Mouse (Mus musculus): ENCODE results near the gene Dirc2.

Dirc2 gene

GRCm38 (mm10) chr16:35740357-35740756, 28.8 kb downstream of the Dirc2 start:
- in situ Hi-C loops (cut with MseI, MboI), result no loop called here

GRCm38 (mm10) chr16:35739548-35739947, 29.6 kb downstream of the Dirc2 start:
- in situ Hi-C loops (cut with MseI, MboI), result loop anchor here in 1 of 2 experiments (10.0 kb wide), 1 partner anchor 75 kb away; no protein-coding TSS in a partner anchor

GRCm38 (mm10) chr16:35738096-35738767, 30.9 kb downstream of the Dirc2 start:
- in situ Hi-C loops (cut with MseI, MboI), result loop anchor here in 1 of 2 experiments (10.0 kb wide), 1 partner anchor 77 kb away; no protein-coding TSS in a partner anchor

GRCm38 (mm10) chr16:35734038-35734437, 35.1 kb downstream of the Dirc2 start:
- in situ Hi-C loops (cut with MseI, MboI), result loop anchor here (5.0 to 10.0 kb wide), 2 partner anchors 81 to 83 kb away; no protein-coding TSS in a partner anchor

GRCm38 (mm10) chr16:35732096-35732495, 37.1 kb downstream of the Dirc2 start:
- in situ Hi-C loops (cut with MseI, MboI), result loop anchor here (5.0 to 10.0 kb wide), 2 partner anchors 83 to 85 kb away; no protein-coding TSS in a partner anchor

- in situ Hi-C loops (cut with MseI, MboI), result no loop called here
Measured at GRCm38 (mm10) chr16:35729151-35729738, 39.9 kb downstream of the Dirc2 start.

GRCm38 (mm10) chr16:35726601-35727000, 42.6 kb downstream of the Dirc2 start:
- in situ Hi-C loops (cut with MseI, MboI), result no loop called here

- in situ Hi-C loops (cut with MseI, MboI), result no loop called here
Measured at GRCm38 (mm10) chr16:35724561-35724960, 44.6 kb downstream of the Dirc2 start.

- in situ Hi-C loops (cut with MseI, MboI), result no loop called here
Measured at GRCm38 (mm10) chr16:35717761-35718160, 51.4 kb downstream of the Dirc2 start.

GRCm38 (mm10) chr16:35716257-35716656, 52.9 kb downstream of the Dirc2 start:
- in situ Hi-C loops (cut with MseI, MboI), result no loop called here

- in situ Hi-C loops (cut with MseI, MboI), result no loop called here
Measured at GRCm38 (mm10) chr16:35715771-35716170, 53.4 kb downstream of the Dirc2 start.

- in situ Hi-C loops (cut with MseI, MboI), result no loop called here
Measured at GRCm38 (mm10) chr16:35715350-35715749, 53.8 kb downstream of the Dirc2 start.

GRCm38 (mm10) chr16:35714689-35715088, 54.5 kb downstream of the Dirc2 start:
- in situ Hi-C loops (cut with MseI, MboI), result no loop called here

- in situ Hi-C loops (cut with MseI, MboI), result no loop called here
Measured at GRCm38 (mm10) chr16:35713606-35714005, 55.5 kb downstream of the Dirc2 start.

- in situ Hi-C loops (cut with MseI, MboI), result no loop called here
Measured at GRCm38 (mm10) chr16:35711004-35711403, 58.2 kb downstream of the Dirc2 start.

GRCm38 (mm10) chr16:35707004-35707403, 62.2 kb downstream of the Dirc2 start:
- in situ Hi-C loops (cut with MseI, MboI), result no loop called here

GRCm38 (mm10) chr16:35704796-35705195, 64.4 kb downstream of the Dirc2 start:
- in situ Hi-C loops (cut with MseI, MboI), result no loop called here

GRCm38 (mm10) chr16:35703763-35704679, 65.1 kb downstream of the Dirc2 start:
- in situ Hi-C loops (cut with MseI, MboI), result no loop called here

GRCm38 (mm10) chr16:35701823-35702222, 67.3 kb downstream of the Dirc2 start:
- in situ Hi-C loops (cut with MseI, MboI), result no loop called here

- in situ Hi-C loops (cut with MseI, MboI), result no loop called here
Measured at GRCm38 (mm10) chr16:35696103-35696502, 73.1 kb downstream of the Dirc2 start.

- in situ Hi-C loops (cut with MseI, MboI), result no loop called here
Measured at GRCm38 (mm10) chr16:35694250-35694846, 74.8 kb downstream of the Dirc2 start.

GRCm38 (mm10) chr16:35691606-35692005, 77.5 kb downstream of the Dirc2 start:
- in situ Hi-C loops (cut with MseI, MboI), result no loop called here
